Mouse (Mus musculus) liver, postnatal 0 days (tissue): ENCODE data around the gene Dusp7.

Experiments used
- CTCF ChIP-seq: sonication (generic); IDR thresholded peaks from 2 replicates; pipeline ENCODE4 v1.5.1; 2016; ENCODE audit warnings: antibody characterized with exemption, low read depth
- EP300 ChIP-seq: IDR thresholded peaks from 2 replicates; pipeline ENCODE4 v1.6.1; 2016; ENCODE audit warnings: antibody characterized with exemption, low read depth, mild to moderate bottlenecking

GRCm38 (mm10) chr9:106406443-106407078 lies 38.1 kb downstream of the Dusp7 start:
- TF ChIP-seq CTCF: no peak
- TF ChIP-seq EP300: no peak
